Mouse (Mus musculus): ENCODE measurements at regions not wholly inside any gene's neighbourhood (a gene's known extent, or its start where the extent isn't known, plus 50 kb on each side); places are given as distances from the start of the nearest gene placed in this dataset.

DNA sequence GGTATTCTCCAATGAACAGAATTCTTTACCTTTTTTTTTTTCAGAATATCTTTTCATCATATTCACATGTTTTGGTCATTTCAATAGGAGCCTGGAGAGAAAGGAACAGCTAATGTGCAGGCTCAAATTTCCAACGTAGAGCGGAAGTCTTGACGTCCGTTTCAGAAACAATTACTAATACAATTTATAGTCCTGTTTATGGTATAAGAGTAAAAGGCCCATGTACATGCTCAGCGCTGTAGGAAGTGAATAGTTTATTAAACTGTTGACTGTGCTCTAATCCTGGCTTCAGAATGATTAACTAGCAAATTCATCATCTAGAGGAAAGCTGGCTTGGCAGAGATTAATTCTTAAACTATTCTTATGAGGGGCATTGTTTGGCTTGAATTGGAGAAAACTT, 142.1 kb downstream of the Pik3r1 start:
- no peak for DNase-seq

DNA sequence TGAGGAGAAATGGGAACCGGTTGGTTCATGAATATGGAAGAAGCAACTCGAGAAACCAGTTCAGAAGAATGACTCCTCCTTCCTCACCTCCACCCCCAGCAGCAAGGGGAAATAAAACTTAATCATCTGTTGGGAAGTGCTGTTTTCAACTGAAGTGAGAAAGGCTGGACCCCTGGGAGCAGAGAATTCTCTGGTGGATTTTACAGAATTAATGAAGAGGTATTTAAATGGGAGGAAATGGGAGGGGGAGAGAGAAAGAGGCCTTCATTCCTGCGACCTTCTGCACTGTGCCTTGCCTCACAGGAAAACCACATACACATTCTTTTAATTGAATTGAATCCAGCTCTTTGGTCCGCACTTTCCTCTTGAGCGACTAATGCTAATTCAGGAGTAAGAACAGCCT, 143.8 kb downstream of the Pik3r1 start:
- no peak for DNase-seq

DNA sequence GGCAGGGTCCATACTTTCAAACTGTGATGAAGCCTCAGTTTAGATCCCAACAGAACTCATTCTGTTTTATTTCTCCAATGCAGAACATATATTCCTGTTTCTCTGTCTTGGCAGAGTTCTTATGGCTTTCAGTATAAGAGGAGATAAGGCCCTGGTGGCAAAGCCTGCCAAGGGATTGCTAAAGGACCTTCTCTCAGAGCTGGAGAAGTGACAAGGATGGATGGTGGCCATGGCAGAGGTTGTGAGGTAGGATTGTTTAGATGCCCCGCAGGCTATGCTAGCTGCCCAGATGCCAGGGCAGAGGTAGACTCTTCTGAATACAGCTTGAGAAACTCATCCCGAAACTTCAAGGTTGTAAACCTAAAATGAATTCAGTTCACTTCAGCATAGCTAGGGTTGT, 145.4 kb downstream of the Pik3r1 start:
- DNase-seq = no peak

DNA sequence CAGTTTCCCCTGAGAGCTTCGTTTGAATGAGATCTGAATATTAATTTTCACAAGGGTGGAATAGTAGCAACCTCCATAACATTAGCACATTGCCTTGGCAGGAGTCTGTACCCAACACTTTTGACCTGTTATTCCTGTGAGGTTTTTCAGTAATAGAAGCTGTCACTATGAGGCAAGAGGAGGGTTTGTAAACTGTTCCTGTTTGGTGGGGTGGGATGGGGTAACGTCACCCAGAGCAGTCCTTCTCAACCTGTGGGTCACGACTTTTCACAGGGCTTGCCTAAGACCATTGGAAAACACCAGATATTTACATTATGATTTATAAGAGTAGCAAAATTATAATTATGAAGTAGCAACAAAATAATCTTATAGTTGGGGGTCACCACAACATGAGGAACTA, 147.4 kb downstream of the Pik3r1 start:
- no peak for DNase-seq

GRCm38 (mm10) chr13:101619154-101619553, 148.9 kb downstream of the Pik3r1 start:
- no peak for DNase-seq

- no peak for DNase-seq
Observed at GRCm38 (mm10) chr13:101612786-101613185, 155.2 kb downstream of the Pik3r1 start.

DNA sequence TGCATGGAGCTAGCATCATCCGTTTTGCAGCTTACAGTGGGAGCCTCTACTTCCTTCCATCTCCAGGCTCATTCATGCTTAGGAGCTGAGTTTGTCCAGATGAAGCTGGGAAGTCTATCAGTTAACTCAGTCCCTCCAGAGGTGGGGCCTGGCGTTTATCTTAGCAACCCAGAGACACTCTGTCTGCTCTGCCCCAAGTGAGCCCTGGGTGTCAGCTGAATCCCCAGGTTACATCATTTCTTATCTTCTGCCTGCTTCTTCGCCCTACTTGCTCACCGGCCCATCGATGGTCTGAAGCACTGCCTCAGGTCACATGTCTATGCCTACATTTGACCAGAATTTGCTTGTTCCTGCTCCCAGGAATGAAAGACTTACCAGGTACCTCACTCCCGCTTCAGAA, 156.3 kb downstream of the Pik3r1 start:
- DNase-seq = no peak

DNA sequence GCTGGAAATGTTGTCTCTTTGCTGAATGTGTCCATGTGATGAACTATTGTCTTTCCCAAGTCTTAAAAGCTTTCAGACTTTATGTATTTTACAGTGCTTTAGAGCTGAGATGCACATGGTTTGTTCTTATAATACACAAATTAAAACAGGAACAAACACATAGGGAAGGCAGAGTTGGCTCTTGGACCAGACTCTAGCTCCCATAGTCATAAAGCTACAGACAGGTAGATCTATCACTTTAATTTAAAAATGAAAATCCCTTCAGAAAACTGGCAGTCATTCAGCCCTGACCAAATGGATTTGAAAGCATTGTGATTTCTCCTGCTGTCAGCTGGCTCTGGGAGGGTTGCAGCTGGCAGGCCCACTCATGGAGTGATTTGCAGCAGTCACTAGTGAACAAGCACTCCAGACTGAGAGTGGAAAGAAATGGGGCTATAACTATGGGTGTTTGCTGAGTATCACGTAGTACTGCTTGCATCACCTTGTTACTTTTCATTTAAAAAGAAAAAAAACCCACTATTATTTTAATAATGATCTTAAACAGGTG, 161.8 kb downstream of the Pik3r1 start:
- no peak for DNase-seq

DNA sequence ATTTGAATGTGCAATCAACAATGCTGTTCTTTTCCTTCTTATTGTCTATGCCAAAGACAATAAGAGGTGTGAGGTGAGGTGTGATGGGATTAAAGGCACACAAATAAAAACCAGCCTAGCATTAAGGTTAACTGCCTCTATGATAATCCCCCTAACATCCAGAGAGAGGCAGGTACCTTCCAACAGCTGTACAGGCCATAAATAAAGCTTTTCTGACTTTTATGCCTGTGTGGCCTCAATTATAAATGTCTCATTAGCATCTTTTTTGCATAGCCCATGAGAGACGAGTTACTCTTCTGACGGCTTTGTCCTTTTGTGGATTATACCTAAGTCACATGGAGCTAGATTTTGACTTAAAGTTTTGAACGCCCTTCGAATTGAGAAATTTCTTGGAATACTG, 162.3 kb downstream of the Pik3r1 start:
- no peak for DNase-seq

DNA sequence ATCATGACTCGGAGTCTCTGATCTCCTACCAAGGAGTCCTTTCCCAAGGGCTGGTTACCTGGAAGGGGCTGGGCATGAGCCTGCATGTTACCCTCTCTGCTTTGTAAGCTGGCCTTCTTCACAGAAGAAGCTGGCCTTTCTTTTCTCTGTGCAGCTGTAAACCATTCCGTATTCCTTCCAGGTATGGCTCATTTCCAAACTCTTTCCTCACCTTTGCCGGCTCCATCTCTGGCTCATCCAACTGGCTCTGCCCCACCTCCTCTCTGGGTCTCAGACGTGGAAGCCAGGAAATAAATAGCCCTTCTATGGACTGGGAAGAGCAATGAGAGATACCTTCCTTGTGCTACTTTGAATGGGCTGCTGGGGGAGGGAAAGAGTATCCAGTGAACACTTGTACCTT, 163.0 kb downstream of the Pik3r1 start:
- no peak for DNase-seq

GRCm38 (mm10) chr13:101598126-101598485, 169.9 kb downstream of the Pik3r1 start:
- no peak for DNase-seq

GRCm38 (mm10) chr13:101597243-101598125, 170.5 kb downstream of the Pik3r1 start:
- DNase-seq = peak; percentile 4

DNA sequence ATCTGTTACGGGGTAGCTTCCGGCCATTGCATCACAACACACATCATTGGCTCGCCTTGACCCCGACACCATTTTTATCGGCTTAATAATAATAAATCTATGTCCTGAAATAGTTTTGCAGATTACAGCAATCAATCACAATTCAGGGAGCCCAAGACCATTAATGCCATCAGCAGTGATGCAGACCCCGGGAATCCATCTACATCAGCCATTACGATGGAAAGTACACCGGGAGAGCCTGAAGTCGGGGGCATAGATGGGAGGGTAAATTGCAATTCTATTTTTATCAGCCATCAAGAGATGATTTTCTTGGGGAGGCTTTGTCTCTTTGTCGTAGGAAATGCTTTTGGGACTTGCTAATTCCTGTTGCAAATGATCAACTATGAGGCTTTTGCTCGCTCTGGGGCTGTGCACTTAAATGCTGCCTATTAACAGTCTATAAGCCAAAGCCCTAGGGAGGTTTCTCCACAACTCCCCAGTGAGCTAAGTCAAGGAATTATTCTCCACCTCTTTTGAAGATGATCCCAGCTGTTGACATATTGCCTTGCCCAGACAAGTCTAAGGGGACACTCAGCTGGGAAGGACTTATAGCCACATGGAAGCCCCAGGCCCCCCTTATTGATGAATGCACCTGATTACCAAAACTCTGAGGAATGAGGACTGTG, 173.4 kb downstream of the Pik3r1 start:
- DNase-seq = no peak

GRCm38 (mm10) chr13:101592355-101592754, 175.7 kb downstream of the Pik3r1 start:
- DNase-seq = no peak

GRCm38 (mm10) chr13:101588905-101589304, 179.1 kb downstream of the Pik3r1 start:
- DNase-seq = no peak

DNA sequence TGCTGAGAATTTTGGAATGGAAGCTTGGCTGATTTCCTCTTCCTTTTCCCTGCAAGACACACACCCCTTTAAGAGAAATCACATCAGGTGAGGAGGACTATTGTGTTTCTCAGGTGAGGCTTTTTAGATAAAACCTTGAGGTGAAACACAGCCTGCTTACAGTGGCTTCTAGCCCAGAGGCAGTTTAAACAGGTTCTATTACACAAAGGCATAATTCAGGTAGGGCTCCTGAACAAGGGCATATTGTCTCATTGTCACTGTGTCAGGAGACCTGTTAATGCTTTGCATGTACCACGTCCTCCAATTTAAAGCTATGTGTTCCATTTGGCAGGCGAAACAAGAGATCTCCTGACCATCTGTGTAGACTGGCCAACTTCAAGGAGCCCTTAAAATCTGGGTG, 181.2 kb downstream of the Pik3r1 start:
- DNase-seq = no peak

- DNase-seq = no peak
Observed at GRCm38 (mm10) chr13:101576481-101576880, 191.5 kb downstream of the Pik3r1 start.

GRCm38 (mm10) chr13:101572809-101573590, 195.0 kb downstream of the Pik3r1 start:
- no peak for DNase-seq

DNA sequence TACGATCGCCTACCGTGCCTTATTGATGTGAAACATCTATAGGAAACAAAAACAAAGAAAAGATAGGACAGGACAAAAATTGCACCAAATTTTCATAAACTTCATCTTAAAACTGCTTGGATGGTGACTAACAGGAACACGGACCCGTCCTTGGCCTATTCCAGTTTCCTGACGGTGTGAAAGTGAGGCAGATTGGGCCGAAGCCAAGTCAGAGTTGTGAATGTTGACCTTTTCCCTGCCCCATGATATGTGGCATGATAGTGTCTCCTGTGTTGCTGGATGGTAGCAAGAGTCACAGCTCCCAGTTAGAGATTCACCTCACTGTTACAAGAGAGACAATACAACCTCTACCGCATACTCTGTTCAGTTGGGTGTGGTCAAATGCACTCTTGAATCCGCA, 195.8 kb downstream of the Pik3r1 start:
- DNase-seq = peak; percentile 63

- no peak for DNase-seq
Observed at GRCm38 (mm10) chr13:101570034-101570433, 198.0 kb downstream of the Pik3r1 start.

GRCm38 (mm10) chr13:101568985-101569631, 198.9 kb downstream of the Pik3r1 start:
- no peak for DNase-seq

GRCm38 (mm10) chr13:101565323-101565722, 202.7 kb downstream of the Pik3r1 start:
- DNase-seq = no peak
